Mouse (Mus musculus) heart, adult 2 months (tissue): ENCODE data around the gene Grtp1.

ENCODE experiments used
- CTCF ChIP-seq: fragments of 200-600 bp; IDR thresholded peaks from 2 replicates; pipeline ENCODE4 v1.8.1; 2022; ENCODE audit warnings: antibody characterized with exemption, mild to moderate bottlenecking, moderate library complexity
- POLR2A ChIP-seq: fragments of 200-500 bp; IDR thresholded peaks from 2 replicates; pipeline ENCODE4 v1.6.1; 2011; ENCODE audit warnings: mild to moderate bottlenecking, low read depth, low read length, control low read depth; ENCODE audit not compliant: insufficient read depth

DNA sequence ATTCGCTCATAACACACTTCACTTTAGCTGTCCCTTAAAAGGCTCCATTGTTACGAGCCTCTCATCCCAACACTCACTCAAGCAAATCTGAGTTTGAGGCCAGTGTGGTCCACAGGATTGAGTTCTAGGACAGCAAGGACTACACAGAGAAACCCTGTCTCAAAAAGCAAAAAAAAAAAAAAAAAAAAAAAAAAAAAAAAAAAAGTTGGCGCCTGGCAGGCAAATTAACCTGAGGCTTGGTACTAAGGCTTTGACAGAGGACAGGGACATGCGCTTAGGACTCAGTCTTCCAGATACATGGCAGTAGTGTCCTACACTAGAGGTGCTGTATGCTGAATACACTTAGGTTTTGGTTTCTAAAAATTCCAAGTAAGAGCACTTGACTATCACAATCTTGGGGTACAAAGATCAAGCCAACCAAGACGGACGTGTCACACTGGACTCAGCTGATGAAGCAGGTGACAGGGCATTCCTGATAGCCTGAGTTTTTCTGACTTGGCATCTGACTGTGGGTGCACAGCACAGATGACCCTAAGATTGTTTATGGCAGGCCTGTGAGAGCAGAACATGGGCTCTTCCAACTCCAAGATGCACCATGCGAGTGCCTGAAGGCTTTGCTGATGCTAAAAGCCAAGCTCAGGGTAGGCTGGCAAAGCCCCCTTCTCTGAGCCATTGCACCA lies 23.1 kb downstream of the Grtp1 start:
- TF ChIP-seq CTCF, result no peak
- TF ChIP-seq POLR2A, result no peak
